Mouse (Mus musculus) spleen, adult 2 months (tissue): Measurements from ENCODE around the gene Psmd8.

Experiments
- CTCF ChIP-seq: fragments of 200-500 bp; IDR thresholded peaks from 2 replicates; pipeline ENCODE4 v1.5.1; 2011; ENCODE audit warnings: mild to moderate bottlenecking, inconsistent platforms; ENCODE audit not compliant: insufficient read depth, insufficient read length, insufficient replicate concordance; ENCODE audit errors: extremely low read depth
- POLR2A ChIP-seq: fragments of 200-500 bp; IDR thresholded peaks from 2 replicates; pipeline ENCODE4 v1.6.1; 2011; ENCODE audit warnings: low read depth, low read length, inconsistent platforms

- TF ChIP-seq POLR2A (no peak), CTCF (no peak)
Measured at GRCm38 (mm10) chr7:29171562-29172097, 8.9 kb downstream of the Psmd8 start.
